Mouse (Mus musculus) B cell, adult 67 days (primary cell): ENCODE measurements around the gene Insm2. TPM values are rescaled to one million over a fixed set of nuclear protein-coding genes. Genes with fewer than 3 reads are reported as not detected.

Experiments
- total RNA-seq, 2 experiments: library from RNA; stranded (reverse); gene quantifications; 4 replicates each; pipeline ENCODE4 v1.2.4; 2023

The Insm2 gene
- not detected for total RNA-seq

DNA sequence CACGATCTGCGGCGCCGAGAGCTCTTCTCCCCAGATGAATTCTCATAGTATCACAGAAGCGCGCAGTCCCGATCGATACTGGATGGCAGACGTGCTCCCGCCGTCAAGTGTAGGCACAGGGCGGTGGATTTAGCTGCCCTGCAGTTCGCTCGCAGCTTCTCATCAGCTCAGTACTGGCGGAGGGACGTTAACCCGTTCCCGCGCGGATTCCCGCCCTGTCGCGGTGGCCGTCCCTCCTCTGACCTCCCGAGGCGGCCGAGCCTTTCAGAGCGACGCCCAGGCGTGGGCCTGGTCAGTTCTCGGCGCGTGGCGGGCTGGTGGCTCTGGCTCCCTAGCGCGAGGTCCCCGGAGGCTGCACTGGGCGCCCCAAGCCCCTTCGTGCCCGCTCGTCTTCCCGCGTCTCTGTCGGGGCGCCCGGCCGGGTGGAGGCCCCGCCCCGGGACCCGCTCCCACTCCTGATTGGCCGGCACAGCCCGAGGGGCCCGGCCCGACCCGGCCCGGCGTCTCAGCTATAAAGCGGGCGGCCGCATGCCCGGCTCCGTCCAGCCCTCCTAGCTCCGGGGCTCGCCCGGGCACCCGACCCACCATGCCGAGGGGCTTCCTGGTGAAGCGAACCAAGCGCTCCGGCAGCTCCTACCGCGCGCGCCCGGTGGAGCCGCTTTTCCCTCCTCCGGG lies at the start of gene Insm2:
Gene Insm2, plus strand, starts transcription at position 541 of the 675 bp plus-strand sequence.

DNA sequence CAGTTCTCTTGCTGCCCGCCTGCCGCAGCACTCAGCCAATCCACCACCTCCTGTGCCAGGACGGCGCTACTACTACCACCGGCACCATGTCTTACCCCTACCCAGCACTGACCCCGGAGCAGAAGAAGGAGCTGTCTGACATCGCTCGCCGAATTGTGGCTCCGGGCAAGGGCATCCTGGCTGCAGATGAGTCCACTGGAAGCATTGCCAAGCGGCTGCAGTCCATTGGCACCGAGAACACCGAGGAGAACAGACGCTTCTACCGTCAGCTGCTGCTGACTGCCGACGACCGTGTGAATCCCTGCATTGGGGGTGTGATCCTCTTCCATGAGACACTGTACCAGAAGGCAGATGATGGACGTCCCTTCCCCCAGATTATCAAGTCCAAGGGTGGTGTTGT lies 34.0 kb upstream of the Insm2 start, which contains the start of gene Aldoart2:
Gene Aldoart2, plus strand, starts transcription at position 34 of the 400 bp plus-strand sequence.

Other genes starting within 250 kb of the Insm2 start
- gene Psma6, start 215.2 kb upstream of the Insm2 start, total RNA-seq = 100 to 1,000 TPM in 1 of 2 experiments, 10 to 100 TPM in 1; 93.4 to 101 TPM
- gene Nfkbia, start 106.8 kb upstream of the Insm2 start, total RNA-seq = 100 to 1,000 TPM; 214 to 222 TPM
- not detected for gene Aldoart2, start 34.2 kb upstream of the Insm2 start, total RNA-seq
- 10 to 100 TPM; 65.0 to 75.1 TPM for gene Ralgapa1, start 221.7 kb downstream of the Insm2 start, total RNA-seq
- gene Brms1l, start 236.9 kb downstream of the Insm2 start, total RNA-seq = 10 to 100 TPM; 26.8 to 32.7 TPM